Mouse (Mus musculus) lung, postnatal 0 days (tissue): ENCODE measurements at regions not wholly inside any gene's neighbourhood (a gene's known extent, or its start where the extent isn't known, plus 50 kb on each side); places are given as distances from the start of the nearest gene placed in this dataset.
A peak's percentile ranks its signal among the peaks of the same experiment; 100 is the strongest.

Experiments used
- ATAC-seq: fragments of 200-750 bp; cut with Nextera tagmentation; 2 replicates; pipeline ENCODE4 v1.8.0; 2017; ENCODE audit warnings: moderate library complexity
- DNase-seq: peaks from one replicate; pipeline ENCODE4 v3.0.0-alpha.2; 2016; ENCODE audit warnings: low spot score
- H3K27ac ChIP-seq: fragments of 300-500 bp; sonication (generic); 2 replicates; pipeline ENCODE4 v1.5.1; 2014; ENCODE audit warnings: antibody characterized with exemption, mild to moderate bottlenecking, low read length, mixed read lengths
- H3K27me3 ChIP-seq: fragments of 300-500 bp; sonication (generic); replicated peaks from 2 replicates; pipeline ENCODE4 v1.6.1; 2014; ENCODE audit warnings: low read length, mixed read lengths; ENCODE audit not compliant: insufficient read depth
- H3K36me3 ChIP-seq: fragments of 300-500 bp; sonication (generic); 2 replicates; pipeline ENCODE4 v1.6.1; 2014; ENCODE audit warnings: low read length, mixed read lengths; ENCODE audit not compliant: insufficient read depth
- H3K4me1 ChIP-seq: fragments of 300-500 bp; sonication (generic); 2 replicates; pipeline ENCODE4 v1.6.1; 2014; ENCODE audit warnings: antibody characterized with exemption, low read depth, low read length, mixed read lengths; ENCODE audit not compliant: insufficient read depth
- H3K4me2 ChIP-seq: fragments of 300-500 bp; sonication (generic); replicated peaks from 2 replicates; pipeline ENCODE4 v1.6.1; 2014; ENCODE audit warnings: low read depth, mild to moderate bottlenecking, low read length, moderate library complexity, mixed read lengths
- H3K4me3 ChIP-seq: fragments of 300-500 bp; sonication (generic); 2 replicates; pipeline ENCODE4 v1.5.1; 2014; ENCODE audit warnings: low read depth, low read length
- H3K9ac ChIP-seq: fragments of 300-500 bp; sonication (generic); replicated peaks from 2 replicates; pipeline ENCODE4 v1.6.1; 2014; ENCODE audit warnings: low read depth, mild to moderate bottlenecking
- H3K9me3 ChIP-seq: fragments of 300-500 bp; sonication (generic); 2 replicates; pipeline ENCODE4 v1.6.1; 2016; ENCODE audit warnings: low read length, mixed read lengths
- CTCF ChIP-seq: IDR thresholded peaks from 2 replicates; pipeline ENCODE4 v1.5.1; 2016; ENCODE audit warnings: antibody characterized with exemption, mild to moderate bottlenecking
- EP300 ChIP-seq: IDR thresholded peaks from 2 replicates; pipeline ENCODE4 v1.6.1; 2016; ENCODE audit warnings: antibody characterized with exemption, mild to moderate bottlenecking, control low read depth
- WGBS: fragments of 180-500 bp; shearing (Covaris S2); extraction: QIAGEN DNeasy Blood & Tissue Kit; methylation state at CpG from one replicate; pipeline ENCODE4 v1.1.7; 2014; 5-methylcytosine and 5-hydroxymethylcytosine counted together

DNA sequence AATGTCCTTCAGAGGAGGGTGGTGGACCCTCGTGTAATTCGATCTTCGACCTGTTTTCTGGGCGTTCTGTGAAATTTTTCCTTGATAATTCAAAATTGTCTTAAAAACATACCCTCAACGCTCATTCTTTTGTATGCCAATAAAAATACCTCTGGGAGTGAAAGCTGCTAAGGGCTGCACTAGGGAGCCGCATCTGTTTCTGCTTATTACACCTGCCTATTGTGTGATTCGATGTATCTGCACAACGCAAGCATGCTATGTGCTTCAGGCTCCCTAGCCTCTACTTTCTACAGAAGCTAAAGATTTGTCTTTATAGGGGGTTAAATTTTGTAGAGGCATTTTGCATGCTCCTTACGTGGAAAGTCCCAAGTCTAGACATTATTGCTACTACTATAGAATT is 123.7 kb upstream of the Tank start:
- 30% methylated on average over 9 of the region's 9 CpGs for whole genome bisulfite sequencing
- Histone ChIP-seq H3K4me2 (no peak overlapping the region), H3K27ac (no peak overlapping the region), H3K27me3 (no peaks in the 10 kb centered on the region), H3K36me3 (no peaks in the 10 kb centered on the region), H3K9ac (no peak overlapping the region), H3K9me3 (no peaks in the 10 kb centered on the region), H3K4me3 (no peak overlapping the region), H3K4me1 (no peaks in the 10 kb centered on the region; the same call in 1 of the 2 replicates)
- no peak for TF ChIP-seq CTCF
- no peak for TF ChIP-seq EP300
- no peak for ATAC-seq
- no peak for DNase-seq

GRCm38 (mm10) chr2:61454311-61454728 is 124.1 kb upstream of the Tank start:
- under 1% methylated on average over 12 of the region's 12 CpGs for WGBS
- ATAC-seq (peak; percentile 68), DNase-seq (peak; percentile 91)
- no peak overlapping the region for H3K9ac ChIP-seq
- no peaks in the 10 kb centered on the region for H3K27me3 ChIP-seq
- peak overlapping the region; percentile 46 for H3K4me3 ChIP-seq
- H3K36me3 ChIP-seq, result no peaks in the 10 kb centered on the region
- H3K4me2 ChIP-seq, result peak overlapping the region; percentile 70
- TF ChIP-seq EP300 (no peak), CTCF (peak; percentile 88)
- no peak overlapping the region for H3K27ac ChIP-seq
- no peaks in the 10 kb centered on the region for H3K9me3 ChIP-seq
- H3K4me1 ChIP-seq, result no peaks in the 10 kb centered on the region; the same call in 1 of the 2 replicates

- Histone ChIP-seq H3K4me2 (peak overlapping the region; percentile 70), H3K4me1 (no peaks in the 10 kb centered on the region; the same call in 1 of the 2 replicates), H3K4me3 (peak overlapping the region; percentile 46), H3K27ac (no peak overlapping the region), H3K9ac (no peak overlapping the region), H3K27me3 (no peaks in the 10 kb centered on the region), H3K9me3 (no peaks in the 10 kb centered on the region), H3K36me3 (no peaks in the 10 kb centered on the region)
- 23% methylated on average over 14 of the region's 14 CpGs for WGBS
- TF ChIP-seq EP300, result no peak
- TF ChIP-seq CTCF, result 0 out of 2 replicates have a peak, but pooled peaks have one; percentile 3
- peak; percentile 25 for DNase-seq
- peak; percentile 28; the same call in 1 of the 2 replicates for ATAC-seq
Measured at GRCm38 (mm10) chr2:61453490-61454281, 124.7 kb upstream of the Tank start.

GRCm38 (mm10) chr2:61452581-61452980 is 125.8 kb upstream of the Tank start:
- Histone ChIP-seq H3K4me3 (no peak overlapping the region), H3K36me3 (no peaks in the 10 kb centered on the region), H3K9me3 (no peaks in the 10 kb centered on the region), H3K27me3 (no peaks in the 10 kb centered on the region), H3K9ac (no peak overlapping the region), H3K4me1 (no peaks in the 10 kb centered on the region; the same call in 1 of the 2 replicates), H3K4me2 (no peak overlapping the region), H3K27ac (no peak overlapping the region)
- no peak for ATAC-seq
- WGBS, result 97% methylated on average over 1 of the region's 1 CpGs
- DNase-seq, result no peak
- no peak for TF ChIP-seq EP300
- TF ChIP-seq CTCF, result no peak

DNA sequence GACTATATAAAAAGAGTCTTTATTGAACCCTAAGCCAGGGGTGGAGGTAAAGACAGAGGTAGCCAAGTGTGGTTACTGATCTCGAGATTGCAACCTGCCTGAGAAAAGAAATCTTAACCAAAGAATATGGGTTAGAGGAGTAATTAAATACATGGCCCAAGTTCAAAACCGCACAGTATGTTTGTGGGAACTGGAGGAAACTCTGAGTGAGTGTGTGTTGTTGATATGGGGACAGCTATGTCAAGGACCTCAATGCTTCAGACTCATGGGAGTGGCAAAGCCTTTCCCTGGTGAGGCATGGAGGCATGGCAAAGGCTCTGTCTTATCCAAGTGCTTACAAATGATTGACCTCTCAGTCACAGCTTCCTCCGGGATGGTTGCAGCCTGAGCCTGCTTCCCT is 127.7 kb upstream of the Tank start:
- DNase-seq (peak; percentile 41), ATAC-seq (peak; percentile 66)
- WGBS, result 55% methylated on average over 3 of the region's 3 CpGs
- H3K4me1 ChIP-seq, result no peaks in the 10 kb centered on the region; the same call in 1 of the 2 replicates
- no peak overlapping the region for H3K9ac ChIP-seq
- no peaks in the 10 kb centered on the region for H3K9me3 ChIP-seq
- H3K27ac ChIP-seq, result no peak overlapping the region
- no peaks in the 10 kb centered on the region for H3K27me3 ChIP-seq
- no peaks in the 10 kb centered on the region for H3K36me3 ChIP-seq
- H3K4me2 ChIP-seq, result no peak overlapping the region
- no peak for TF ChIP-seq CTCF
- no peak overlapping the region for H3K4me3 ChIP-seq

GRCm38 (mm10) chr2:61436591-61436990 is 141.8 kb upstream of the Tank start:
- ATAC-seq, result no peak
- H3K36me3 ChIP-seq, result no peaks in the 10 kb centered on the region
- 69% methylated on average over 3 of the region's 3 CpGs for WGBS
- no peak overlapping the region for H3K4me3 ChIP-seq
- no peaks in the 10 kb centered on the region for H3K4me1 ChIP-seq
- no peak overlapping the region for H3K4me2 ChIP-seq
- H3K27ac ChIP-seq, result no peak overlapping the region
- H3K27me3 ChIP-seq, result no peaks in the 10 kb centered on the region
- H3K9ac ChIP-seq, result no peak overlapping the region
- TF ChIP-seq EP300, result no peak
- TF ChIP-seq CTCF, result no peak
- DNase-seq, result no peak
- H3K9me3 ChIP-seq, result no peaks in the 10 kb centered on the region
